Mouse (Mus musculus) left cerebral cortex, adult 2 months (tissue): ENCODE results near the gene Xrcc6. TPM values are rescaled to one million over a fixed set of nuclear protein-coding genes. Genes with fewer than 3 reads are reported as not detected.
"Not testable (repeated sequence)": the region's sequence is repeated elsewhere in the genome, so short reads cannot be mapped to it uniquely, and the experiment has no call there.

Experiments used
- DNase-seq, 2 experiments: peaks; one replicate each; pipeline ENCODE4 v3.0.0; 2021 to 2022; ENCODE audit warnings: low spot score in 2 of 2, mixed read lengths in 1 of 2; ENCODE audit errors: extremely low spot score in 1 of 2
- H3K27ac ChIP-seq: fragments of 200-600 bp; 2 replicates; pipeline ENCODE4 v1.8.1; 2022
- H3K4me3 ChIP-seq: fragments of 200-600 bp; 2 replicates; pipeline ENCODE4 v1.8.1; 2022
- CTCF ChIP-seq: fragments of 200-600 bp; IDR thresholded peaks from 2 replicates; pipeline ENCODE4 v1.8.1; 2022; ENCODE audit warnings: antibody characterized with exemption, mild to moderate bottlenecking, moderate library complexity
- intact Hi-C: fragments of 180-260 bp; cut with DNase I; formaldehyde crosslinking; loops from one replicate; pipeline ENCODE4 v1.15.1; 2025
- total RNA-seq, 2 experiments: library from RNA; stranded (reverse); gene quantifications; 2 replicates each; pipeline ENCODE4 v1.2.3; 2021

The Xrcc6 gene
- total RNA-seq, 2 experiments from 2014 or later, result 22.5 to 29.7 TPM

- TF ChIP-seq CTCF, result no peak
- H3K27ac ChIP-seq, result no peak overlapping the region
- H3K4me3 ChIP-seq, result no peak overlapping the region
- intact Hi-C loops, result no loop called here
- DNase-seq, result no peak
These were observed 19.8 kb upstream of the Xrcc6 start for GRCm38 (mm10) chr15:81967821-81968220.

- H3K27ac ChIP-seq, result no peak overlapping the region
- intact Hi-C loops, result no loop called here
- DNase-seq, result no peak
- H3K4me3 ChIP-seq, result no peak overlapping the region
- no peak for TF ChIP-seq CTCF
These were observed 19.2 kb upstream of the Xrcc6 start for GRCm38 (mm10) chr15:81968447-81968846.

GRCm38 (mm10) chr15:81969173-81969572 lies 18.5 kb upstream of the Xrcc6 start:
- TF ChIP-seq CTCF, result no peak
- no peak overlapping the region for H3K27ac ChIP-seq
- H3K4me3 ChIP-seq, result no peak overlapping the region
- no peak for DNase-seq
- intact Hi-C loops, result no loop called here

- H3K27ac ChIP-seq, intact Hi-C loops, H3K4me3 ChIP-seq, DNase-seq: not testable (repeated sequence)
These were observed 18.0 kb upstream of the Xrcc6 start for GRCm38 (mm10) chr15:81969635-81970034.

- H3K4me3 ChIP-seq, DNase-seq, intact Hi-C loops, H3K27ac ChIP-seq: not testable (repeated sequence)
These were observed 17.1 kb upstream of the Xrcc6 start for GRCm38 (mm10) chr15:81970498-81970897.

- H3K4me3 ChIP-seq, H3K27ac ChIP-seq, DNase-seq, intact Hi-C loops: not testable (repeated sequence)
These were observed 12.5 kb upstream of the Xrcc6 start for GRCm38 (mm10) chr15:81975156-81975555.

- Histone ChIP-seq H3K4me3 (no peak within 1 kb of the TSS), H3K27ac (no peak within 1 kb of the TSS)
- intact Hi-C loops, result no loop called here
- TF ChIP-seq CTCF, result no peak
- DNase-seq, result no peak
These were observed 7.3 kb upstream of the Xrcc6 start, which contains the start of gene 1700029P11Rik for GRCm38 (mm10) chr15:81980321-81980720. 1700029P11Rik (plus strand) TSS chr15:81980540.

- no peak for DNase-seq
- TF ChIP-seq CTCF, result no peak
- H3K27ac ChIP-seq, result no peak overlapping the region
- H3K4me3 ChIP-seq, result no peak overlapping the region
- intact Hi-C loops, result no loop called here
These were observed 5.5 kb upstream of the Xrcc6 start for GRCm38 (mm10) chr15:81982173-81982572.

GRCm38 (mm10) chr15:81985267-81986161 lies 2.1 kb upstream of the Xrcc6 start:
- no peak overlapping the region for H3K4me3 ChIP-seq
- intact Hi-C loops, result no loop called here
- TF ChIP-seq CTCF, result no peak
- H3K27ac ChIP-seq, result peak overlapping the region; percentile 76
- no peak for DNase-seq

- TF ChIP-seq CTCF, result peak; percentile 89
- Histone ChIP-seq H3K4me3 (no peak overlapping the region), H3K27ac (peak overlapping the region; percentile 10; the same call in 1 of the 2 replicates)
- peak; percentile 81 for DNase-seq
- intact Hi-C loops, result loop anchor here (1.0 to 2.0 kb wide), 2 partner anchors 29 to 51 kb away; partner anchors contain the start of gene Pmm1
These were observed 1.9 kb downstream of the Xrcc6 start for GRCm38 (mm10) chr15:81989371-81990062.

GRCm38 (mm10) chr15:81990549-81990948 lies 2.9 kb downstream of the Xrcc6 start:
- Histone ChIP-seq H3K4me3 (no peak overlapping the region), H3K27ac (no peak overlapping the region)
- TF ChIP-seq CTCF, result no peak
- peak in 1 of 2 experiments; percentile 18 for DNase-seq
- intact Hi-C loops, result loop anchor here (2.0 kb wide), 1 partner anchor 52 kb away; no protein-coding TSS in a partner anchor

GRCm38 (mm10) chr15:81993992-81994391 lies 6.4 kb downstream of the Xrcc6 start:
- intact Hi-C loops, result no loop called here
- no peak overlapping the region for H3K27ac ChIP-seq
- H3K4me3 ChIP-seq, result no peak overlapping the region
- no peak for TF ChIP-seq CTCF
- DNase-seq, result no peak
